Mouse (Mus musculus): ENCODE measurements at regions not wholly inside any gene's neighbourhood (a gene's known extent, or its start where the extent isn't known, plus 50 kb on each side); places are given as distances from the start of the nearest gene placed in this dataset.

DNA sequence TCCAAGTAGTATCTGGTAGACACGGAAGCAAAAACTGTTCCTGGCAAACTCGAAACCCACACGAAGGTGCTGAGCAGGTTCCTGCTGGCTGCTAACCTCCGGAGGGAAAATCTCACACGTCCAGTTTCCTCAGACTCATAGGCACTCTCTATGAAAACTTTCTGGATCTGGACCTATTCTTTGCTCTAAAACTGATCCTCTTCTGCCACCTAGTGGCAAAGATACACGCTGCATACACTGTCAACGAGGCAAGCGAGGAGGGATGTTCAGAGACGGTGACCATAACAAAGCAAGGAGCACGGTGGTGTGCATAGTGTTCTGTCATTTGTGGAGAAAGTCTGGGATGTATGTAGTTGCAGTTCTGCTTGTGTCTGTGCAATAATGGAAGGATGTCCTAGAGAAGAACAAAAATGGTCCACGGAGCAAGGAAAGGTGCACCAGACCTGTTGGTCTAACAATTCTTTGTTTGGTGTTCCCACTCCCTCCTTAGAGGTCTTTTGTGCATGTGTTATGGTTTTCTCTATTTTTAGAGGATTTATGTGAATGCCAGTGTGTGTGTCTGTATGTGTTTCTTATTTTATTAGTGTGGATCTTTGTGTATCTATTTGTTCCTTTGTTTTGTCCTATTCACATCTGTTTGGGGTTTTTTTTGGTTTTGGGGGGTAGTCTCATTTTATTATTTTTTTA, 57.0 kb upstream of the Siglech start:
- peak; percentile 89 for DNase-seq
